Mouse (Mus musculus) lung, adult 2 months (tissue): ENCODE data around the gene Kat7.

Source experiments
- CTCF ChIP-seq: fragments of 200-500 bp; IDR thresholded peaks from 2 replicates; pipeline ENCODE4 v1.5.1; 2011; ENCODE audit warnings: mild to moderate bottlenecking, low read length, control low read depth; ENCODE audit not compliant: insufficient read depth
- POLR2A ChIP-seq: fragments of 200-500 bp; IDR thresholded peaks from 2 replicates; pipeline ENCODE4 v1.6.1; 2011; ENCODE audit warnings: low read depth, mild to moderate bottlenecking, control low read depth, low read length, borderline replicate concordance; ENCODE audit errors: extremely low read depth

- TF ChIP-seq POLR2A (no peak), CTCF (no peak)
Observed at GRCm38 (mm10) chr11:95255747-95256146, 54.3 kb downstream of the Kat7 start.
